In genomic region chr9:66123648-66124047, GRCm38 (mm10) we compare ENCODE assay signal across 9 mouse cellular contexts. TPM values are rescaled to one million over a fixed set of nuclear protein-coding genes. Genes with fewer than 3 reads are reported as not detected.
DNase-seq lines count a peak whose midpoint lies in the region; ATAC-seq and TF ChIP-seq lines count a peak whose summit lies in the region.
"Had no signal": no experiment of that assay in that cellular context is flagged by ENCODE, and none has a peak within 500 bp of the region (broad histone marks: within the 10 kb centered on the region; RNA-seq: fewer than 3 reads in every experiment).

No protein-coding gene starts in this region.

- WGBS in heart, adult 2 months: 6% methylated on average over 5 of the region's 5 CpGs
- 5% methylated on average over 5 of the region's 5 CpGs for WGBS in spleen, adult 2 months
- WGBS in limb, embryonic 13.5 days: 3% methylated on average over 5 of the region's 5 CpGs
- 5% methylated on average over 5 of the region's 5 CpGs for WGBS in stomach, embryonic 16.5 days

- H3K9ac ChIP-seq in heart, adult 2 months (ENCODE audit: low read depth, low read length): no peak overlapping the region
- peak overlapping the region; percentile 85 for H3K9ac ChIP-seq in limb, embryonic 13.5 days
- peak overlapping the region; percentile 90 for H3K9ac ChIP-seq in stomach, embryonic 16.5 days (ENCODE audit: low read length)

- TF ChIP-seq CTCF in heart, adult 2 months (IDR thresholded peaks at IDR 0.05): no peak
- TF ChIP-seq CTCF in spleen, adult 2 months (IDR thresholded peaks at IDR 0.05; ENCODE audit: extremely low read depth, insufficient read depth, insufficient read length, insufficient replicate concordance): no peak

- DNase-seq in heart, adult 2 months: no peak
- no peak for DNase-seq in heart, adult 9 months (ENCODE audit: low spot score in 2 of 2)
- DNase-seq in spleen, adult 2 months (ENCODE audit: low read depth in 1 of 2, low spot score in 2 of 2): no peak
- DNase-seq in spleen, adult 12 weeks (ENCODE audit: low spot score): no peak
- no peak for DNase-seq in gastrocnemius, postnatal 14 days
- no peak for DNase-seq in thymus, postnatal 4 days
- DNase-seq: cerebellum, postnatal 25 days had no signal

- peak overlapping the region; percentile 88; the same call in 1 of the 2 replicates for H3K4me3 ChIP-seq in heart, adult 2 months
- peak overlapping the region; percentile 11; the same call in 1 of the 2 replicates for H3K4me3 ChIP-seq in spleen, adult 2 months (ENCODE audit: extremely low read depth, insufficient read depth, insufficient read length)
- H3K4me3 ChIP-seq in limb, embryonic 13.5 days: peak overlapping the region; percentile 80
- peak overlapping the region; percentile 71 for H3K4me3 ChIP-seq in stomach, embryonic 16.5 days (replicated peaks; ENCODE audit: low read length)

- no peak overlapping the region for H3K27ac ChIP-seq in heart, adult 2 months
- H3K27ac ChIP-seq in spleen, adult 2 months (ENCODE audit: insufficient read depth, low read length): no peak overlapping the region
- no peak overlapping the region for H3K27ac ChIP-seq in limb, embryonic 13.5 days
- 0 out of 2 replicates have a peak overlapping the region, but pooled peaks have one; percentile 85 for H3K27ac ChIP-seq in stomach, embryonic 16.5 days (ENCODE audit: low read length)

- H3K9me3 ChIP-seq in limb, embryonic 13.5 days: no peaks in the 10 kb centered on the region
- no peaks in the 10 kb centered on the region for H3K9me3 ChIP-seq in stomach, embryonic 16.5 days (replicated peaks; ENCODE audit: control insufficient read depth, low read length)

- H3K27me3 ChIP-seq in heart, adult 2 months (ENCODE audit: control insufficient read depth, insufficient read depth, low read length): no peaks in the 10 kb centered on the region
- H3K27me3 ChIP-seq in spleen, adult 2 months (ENCODE audit: control insufficient read depth, insufficient read depth, low read length): no peaks in the 10 kb centered on the region
- H3K27me3 ChIP-seq in limb, embryonic 13.5 days: no peaks in the 10 kb centered on the region
- no peaks in the 10 kb centered on the region for H3K27me3 ChIP-seq in stomach, embryonic 16.5 days (ENCODE audit: control insufficient read depth, insufficient read depth, low read length)

- peaks cover 3% of the 10 kb centered on the region; the same call in 1 of the 2 replicates for H3K79me2 ChIP-seq in heart, adult 2 months (replicated peaks; ENCODE audit: control insufficient read depth, insufficient read depth, low read length)

- H3K36me3 ChIP-seq in heart, adult 2 months (ENCODE audit: control insufficient read depth, insufficient read depth, low read length): peaks cover 3% of the 10 kb centered on the region
- no peaks in the 10 kb centered on the region for H3K36me3 ChIP-seq in spleen, adult 2 months (ENCODE audit: control insufficient read depth, insufficient read depth, low read length)
- no peaks in the 10 kb centered on the region; the same call in 1 of the 2 replicates for H3K36me3 ChIP-seq in limb, embryonic 13.5 days
- H3K36me3 ChIP-seq in stomach, embryonic 16.5 days (ENCODE audit: control insufficient read depth, insufficient read depth, low read length): no peaks in the 10 kb centered on the region; the same call in 1 of the 2 replicates

- no peak for TF ChIP-seq EP300 in heart, adult 2 months (IDR thresholded peaks at IDR 0.05; ENCODE audit: insufficient read depth, low read depth, low read length)

- TF ChIP-seq POLR2A in heart, adult 2 months (IDR thresholded peaks at IDR 0.05; ENCODE audit: insufficient read depth, low read depth, low read length): no peak
- TF ChIP-seq POLR2A in spleen, adult 2 months (IDR thresholded peaks at IDR 0.05; ENCODE audit: low read depth, low read length): no peak

- intact Hi-C loops in heart, adult 2 months (cut with DNase I): loop anchor here (2.0 kb wide), 2 partner anchors 63 to 469 kb away; partner anchors contain the start of genes Ppib and Usp3
- intact Hi-C loops in gastrocnemius, postnatal 14 days (cut with DNase I; ENCODE audit: low total_unique reads): no loop called here

- peak overlapping the region; percentile 74 for H3K4me2 ChIP-seq in limb, embryonic 13.5 days (replicated peaks)
- H3K4me2 ChIP-seq in stomach, embryonic 16.5 days (ENCODE audit: low read depth, low read length): peak overlapping the region; percentile 76

- no peak for ATAC-seq in limb, embryonic 13.5 days (ENCODE audit: low FRiP score, low read depth)
- ATAC-seq in stomach, embryonic 16.5 days (ENCODE audit: insufficient read depth, low FRiP score): no peak

- H3K4me1 ChIP-seq in heart, adult 2 months (ENCODE audit: control insufficient read depth, insufficient read depth, low read length): peaks cover 4% of the 10 kb centered on the region
- H3K4me1 ChIP-seq in spleen, adult 2 months (ENCODE audit: control insufficient read depth, insufficient read depth, insufficient read length): peaks cover 3% of the 10 kb centered on the region; the same call in 1 of the 2 replicates
- H3K4me1 ChIP-seq in limb, embryonic 13.5 days: peaks cover 36% of the 10 kb centered on the region
- H3K4me1 ChIP-seq in stomach, embryonic 16.5 days (ENCODE audit: control insufficient read depth, insufficient read depth, low read length): peaks cover 21% of the 10 kb centered on the region

RNA-seq across cellular contexts. Expression of gene Snx1, which starts 2.7 kb away (rescaled TPM):
- 10 to 100 TPM; 24.8 to 27.6 TPM for total RNA-seq in heart, adult 2 months (2021)
- 19.2 and 25.2 TPM in 2 replicates for polyA plus RNA-seq in heart, adult 2 months (2012; rRNA removed)
- polyA plus RNA-seq in spleen, adult 2 months (2012; rRNA removed): 33.2 and 33.6 TPM in 2 replicates
- 128 and 134 TPM in 2 replicates for polyA plus RNA-seq in limb, embryonic 13.5 days (2015; fragmentation: Nextera tagmentation; extraction: Ambion mirVana)
- polyA plus RNA-seq in stomach, embryonic 16.5 days (2015; fragmentation: Nextera tagmentation; extraction: Ambion mirVana): 121 and 122 TPM in 2 replicates
- 10 to 100 TPM; 23.8 to 24.0 TPM for total RNA-seq in gastrocnemius, postnatal 14 days (2021)

RNA-seq across cellular contexts. Expression of gene Ciao2a, which starts 2.8 kb away (rescaled TPM):
- total RNA-seq in heart, adult 2 months (2021): 10 to 100 TPM; 59.7 to 68.1 TPM
- 19.5 and 31.2 TPM in 2 replicates for polyA plus RNA-seq in heart, adult 2 months (2012; rRNA removed)
- polyA plus RNA-seq in spleen, adult 2 months (2012; rRNA removed): 6.9 and 7.4 TPM in 2 replicates
- polyA plus RNA-seq in limb, embryonic 13.5 days (2015; fragmentation: Nextera tagmentation; extraction: Ambion mirVana): 173 and 178 TPM in 2 replicates
- 144 and 158 TPM in 2 replicates for polyA plus RNA-seq in stomach, embryonic 16.5 days (2015; fragmentation: Nextera tagmentation; extraction: Ambion mirVana)
- 10 to 100 TPM; 35.7 to 38.3 TPM for total RNA-seq in gastrocnemius, postnatal 14 days (2021)

RNA-seq across cellular contexts. Expression of gene Dapk2, which starts 34.4 kb away (rescaled TPM):
- total RNA-seq in heart, adult 2 months (2021): 1 to 10 TPM; 5.8 TPM
- polyA plus RNA-seq in heart, adult 2 months (2012; rRNA removed): 5.6 and 8.5 TPM in 2 replicates
- 7.3 and 11.9 TPM in 2 replicates for polyA plus RNA-seq in spleen, adult 2 months (2012; rRNA removed)
- 6.3 and 7.4 TPM in 2 replicates for polyA plus RNA-seq in limb, embryonic 13.5 days (2015; fragmentation: Nextera tagmentation; extraction: Ambion mirVana)
- 7.6 and 10.2 TPM in 2 replicates for polyA plus RNA-seq in stomach, embryonic 16.5 days (2015; fragmentation: Nextera tagmentation; extraction: Ambion mirVana)
- total RNA-seq in gastrocnemius, postnatal 14 days (2021): 10 to 100 TPM; 19.7 to 22.2 TPM

RNA-seq across cellular contexts. Expression of gene Snx22, which starts 54.1 kb away (rescaled TPM):
- total RNA-seq in heart, adult 2 months (2021): under 1 TPM; 0.70 to 0.86 TPM
- 0.70 and 0.73 TPM in 2 replicates for polyA plus RNA-seq in heart, adult 2 months (2012; rRNA removed)
- polyA plus RNA-seq in spleen, adult 2 months (2012; rRNA removed): 14.3 and 18.7 TPM in 2 replicates
- polyA plus RNA-seq in limb, embryonic 13.5 days (2015; fragmentation: Nextera tagmentation; extraction: Ambion mirVana): 5.0 and 5.3 TPM in 2 replicates
- 3.1 and 4.3 TPM in 2 replicates for polyA plus RNA-seq in stomach, embryonic 16.5 days (2015; fragmentation: Nextera tagmentation; extraction: Ambion mirVana)
- under 1 TPM; 0.41 to 0.55 TPM for total RNA-seq in gastrocnemius, postnatal 14 days (2021)

Comparison
In these comparisons a context has a peak if more than half of its experiments do, and no peak if none do; other contexts are left out.
1. H3K4me3 ChIP-seq: peak in every context shown above with its lines; median percentile 88 in heart, adult 2 months; 80 in limb, embryonic 13.5 days; 71 in stomach, embryonic 16.5 days; 11 in spleen, adult 2 months.